Mouse (Mus musculus) hindbrain, embryonic 12.5 days (tissue): Measurements from ENCODE around the gene Ryr3. TPM values are rescaled to one million over a fixed set of nuclear protein-coding genes. Genes with fewer than 3 reads are reported as not detected.

Experiments
- ATAC-seq: fragments of 200-750 bp; cut with Nextera tagmentation; 2 replicates; pipeline ENCODE4 v1.8.0; 2017; ENCODE audit warnings: moderate TSS enrichment; ENCODE audit not compliant: low FRiP score
- H3K27ac ChIP-seq: fragments of 300-500 bp; sonication (generic); 2 replicates; pipeline ENCODE4 v1.5.1; 2016; ENCODE audit warnings: mild to moderate bottlenecking
- H3K27me3 ChIP-seq: fragments of 300-500 bp; sonication (generic); 2 replicates; pipeline ENCODE4 v1.6.1; 2016; ENCODE audit warnings: mild to moderate bottlenecking
- H3K36me3 ChIP-seq: fragments of 300-500 bp; sonication (generic); 2 replicates; pipeline ENCODE4 v1.6.1; 2016; ENCODE audit warnings: mild to moderate bottlenecking
- H3K4me1 ChIP-seq: fragments of 300-500 bp; sonication (generic); 2 replicates; pipeline ENCODE4 v1.6.1; 2016
- H3K4me2 ChIP-seq: fragments of 300-500 bp; sonication (generic); replicated peaks from 2 replicates; pipeline ENCODE4 v1.6.1; 2016; ENCODE audit warnings: mild to moderate bottlenecking
- H3K4me3 ChIP-seq: fragments of 300-500 bp; sonication (generic); 2 replicates; pipeline ENCODE4 v1.5.1; 2016; ENCODE audit warnings: mild to moderate bottlenecking
- H3K9ac ChIP-seq: fragments of 300-500 bp; sonication (generic); 2 replicates; pipeline ENCODE4 v1.6.1; 2016; ENCODE audit warnings: mild to moderate bottlenecking, moderate library complexity
- H3K9me3 ChIP-seq: fragments of 300-500 bp; sonication (generic); replicated peaks from 2 replicates; pipeline ENCODE4 v1.6.1; 2016; ENCODE audit warnings: mild to moderate bottlenecking
- WGBS: fragments of 180-500 bp; shearing (Covaris S2); methylation state at CpG from one replicate; pipeline ENCODE4 v1.1.7; 2016; 5-methylcytosine and 5-hydroxymethylcytosine counted together
- polyA plus RNA-seq: library from polyadenylated mRNA; unstranded; fragments of >200 nt; fragmentation: Nextera tagmentation; extraction: Ambion mirVana; gene quantifications from 2 replicates; pipeline ENCODE4 v1.2.1, GENCODE M21; 2016

The Ryr3 gene
- polyA plus RNA-seq, 1 experiment from 2014 or later, result 1.1 TPM

- no peaks in the 10 kb centered on the region for H3K27me3 ChIP-seq
- H3K4me2 ChIP-seq, result no peak overlapping the region
- no peaks in the 10 kb centered on the region for H3K9me3 ChIP-seq
- no peak overlapping the region for H3K4me3 ChIP-seq
- H3K36me3 ChIP-seq, result no peaks in the 10 kb centered on the region
- WGBS, result 93% methylated on average over 3 of the region's 3 CpGs
- H3K4me1 ChIP-seq, result no peaks in the 10 kb centered on the region
- no peak overlapping the region for H3K9ac ChIP-seq
- no peak for ATAC-seq
- H3K27ac ChIP-seq, result no peak overlapping the region
These were observed 400.9 kb downstream of the Ryr3 start for GRCm38 (mm10) chr2:112815960-112816359.

- H3K4me3 ChIP-seq, result no peak overlapping the region
- H3K4me1 ChIP-seq, result no peaks in the 10 kb centered on the region
- no peaks in the 10 kb centered on the region for H3K36me3 ChIP-seq
- peak; percentile 46; the same call in 1 of the 2 replicates for ATAC-seq
- H3K9ac ChIP-seq, result no peak overlapping the region
- H3K27me3 ChIP-seq, result no peaks in the 10 kb centered on the region
- H3K4me2 ChIP-seq, result no peak overlapping the region
- H3K9me3 ChIP-seq, result no peaks in the 10 kb centered on the region
- WGBS, result 67% methylated on average over 5 of the region's 5 CpGs
- no peak overlapping the region for H3K27ac ChIP-seq
These were observed 404.1 kb downstream of the Ryr3 start for GRCm38 (mm10) chr2:112812637-112813402.

- no peaks in the 10 kb centered on the region for H3K9me3 ChIP-seq
- no peaks in the 10 kb centered on the region for H3K36me3 ChIP-seq
- WGBS, result 65% methylated on average over 2 of the region's 2 CpGs
- no peak overlapping the region for H3K27ac ChIP-seq
- H3K27me3 ChIP-seq, result no peaks in the 10 kb centered on the region
- no peak overlapping the region for H3K9ac ChIP-seq
- no peak overlapping the region for H3K4me3 ChIP-seq
- no peak for ATAC-seq
- no peak overlapping the region for H3K4me2 ChIP-seq
- H3K4me1 ChIP-seq, result no peaks in the 10 kb centered on the region
These were observed 410.9 kb downstream of the Ryr3 start for GRCm38 (mm10) chr2:112806015-112806414.

- H3K27ac ChIP-seq, result no peak overlapping the region
- H3K36me3 ChIP-seq, result no peaks in the 10 kb centered on the region
- no peaks in the 10 kb centered on the region for H3K27me3 ChIP-seq
- H3K9ac ChIP-seq, result no peak overlapping the region
- 18% methylated on average over 8 of the region's 8 CpGs for WGBS
- no peak overlapping the region for H3K4me3 ChIP-seq
- no peaks in the 10 kb centered on the region for H3K9me3 ChIP-seq
- peak; percentile 84 for ATAC-seq
- H3K4me2 ChIP-seq, result no peak overlapping the region
- H3K4me1 ChIP-seq, result no peaks in the 10 kb centered on the region
These were observed 416.9 kb downstream of the Ryr3 start for GRCm38 (mm10) chr2:112799995-112800353.

- no peak overlapping the region for H3K4me3 ChIP-seq
- no peaks in the 10 kb centered on the region for H3K36me3 ChIP-seq
- H3K9ac ChIP-seq, result no peak overlapping the region
- ATAC-seq, result no peak; the same call in 1 of the 2 replicates
- H3K4me1 ChIP-seq, result no peaks in the 10 kb centered on the region
- H3K27ac ChIP-seq, result no peak overlapping the region
- 84% methylated on average over 7 of the region's 7 CpGs for WGBS
- H3K4me2 ChIP-seq, result no peak overlapping the region
- no peaks in the 10 kb centered on the region for H3K9me3 ChIP-seq
- H3K27me3 ChIP-seq, result no peaks in the 10 kb centered on the region
These were observed 417.4 kb downstream of the Ryr3 start for GRCm38 (mm10) chr2:112799351-112799994.

GRCm38 (mm10) chr2:112781631-112782030, 435.3 kb downstream of the Ryr3 start:
- Histone ChIP-seq H3K4me2 (no peak overlapping the region), H3K9ac (no peak overlapping the region), H3K4me1 (no peaks in the 10 kb centered on the region), H3K27ac (no peak overlapping the region), H3K36me3 (no peaks in the 10 kb centered on the region), H3K4me3 (no peak overlapping the region), H3K27me3 (no peaks in the 10 kb centered on the region), H3K9me3 (no peaks in the 10 kb centered on the region)
- 67% methylated on average over 2 of the region's 2 CpGs for WGBS
- no peak for ATAC-seq

GRCm38 (mm10) chr2:112774762-112775161, 442.1 kb downstream of the Ryr3 start:
- no peaks in the 10 kb centered on the region for H3K36me3 ChIP-seq
- WGBS, result 29% methylated on average over 6 of the region's 6 CpGs
- no peak overlapping the region for H3K4me3 ChIP-seq
- H3K27ac ChIP-seq, result no peak overlapping the region
- no peaks in the 10 kb centered on the region for H3K27me3 ChIP-seq
- no peaks in the 10 kb centered on the region for H3K9me3 ChIP-seq
- H3K9ac ChIP-seq, result no peak overlapping the region
- H3K4me1 ChIP-seq, result no peaks in the 10 kb centered on the region
- ATAC-seq, result no peak
- H3K4me2 ChIP-seq, result no peak overlapping the region

- WGBS, result 75% methylated on average over 5 of the region's 5 CpGs
- ATAC-seq, result no peak
- no peak overlapping the region for H3K9ac ChIP-seq
These were observed 449.2 kb downstream of the Ryr3 start for GRCm38 (mm10) chr2:112767665-112768064.

GRCm38 (mm10) chr2:112765046-112765445, 451.9 kb downstream of the Ryr3 start:
- H3K4me2 ChIP-seq, result no peak overlapping the region
- ATAC-seq, result no peak
- H3K9me3 ChIP-seq, result no peaks in the 10 kb centered on the region
- H3K4me1 ChIP-seq, result 0 out of 2 replicates have a peak, but pooled peaks cover 2% of the 10 kb centered on the region
- no peaks in the 10 kb centered on the region for H3K27me3 ChIP-seq
- H3K4me3 ChIP-seq, result no peak overlapping the region
- no peaks in the 10 kb centered on the region for H3K36me3 ChIP-seq
- H3K9ac ChIP-seq, result no peak overlapping the region
- H3K27ac ChIP-seq, result no peak overlapping the region
- 69% methylated on average over 5 of the region's 5 CpGs for WGBS

More at GRCm38 (mm10) chr2:112767665-112768064, 449.2 kb downstream of the Ryr3 start:
- no peaks in the 10 kb centered on the region for H3K4me1 ChIP-seq
- no peak overlapping the region for H3K4me3 ChIP-seq
- no peaks in the 10 kb centered on the region for H3K27me3 ChIP-seq
- H3K27ac ChIP-seq, result no peak overlapping the region
- H3K36me3 ChIP-seq, result no peaks in the 10 kb centered on the region
- no peaks in the 10 kb centered on the region for H3K9me3 ChIP-seq
- H3K4me2 ChIP-seq, result no peak overlapping the region

- Histone ChIP-seq H3K27ac (no peak overlapping the region), H3K9ac (no peak overlapping the region), H3K36me3 (no peaks in the 10 kb centered on the region), H3K9me3 (no peaks in the 10 kb centered on the region), H3K27me3 (no peaks in the 10 kb centered on the region), H3K4me2 (no peak overlapping the region), H3K4me3 (no peak overlapping the region), H3K4me1 (0 out of 2 replicates have a peak, but pooled peaks cover 2% of the 10 kb centered on the region)
- WGBS, result 78% methylated on average over 5 of the region's 5 CpGs
- ATAC-seq, result no peak
These were observed 452.6 kb downstream of the Ryr3 start for GRCm38 (mm10) chr2:112764274-112764673.

GRCm38 (mm10) chr2:112762006-112762405, 454.9 kb downstream of the Ryr3 start:
- ATAC-seq, result no peak
- Histone ChIP-seq H3K36me3 (no peaks in the 10 kb centered on the region), H3K4me1 (0 out of 2 replicates have a peak, but pooled peaks cover 2% of the 10 kb centered on the region), H3K27ac (no peak overlapping the region), H3K4me2 (no peak overlapping the region), H3K27me3 (no peaks in the 10 kb centered on the region), H3K9ac (no peak overlapping the region), H3K4me3 (no peak overlapping the region), H3K9me3 (no peaks in the 10 kb centered on the region)
- 67% methylated on average over 2 of the region's 2 CpGs for WGBS

- no peak overlapping the region for H3K9ac ChIP-seq
- no peak overlapping the region for H3K4me2 ChIP-seq
- H3K9me3 ChIP-seq, result no peaks in the 10 kb centered on the region
- peak; percentile 46; the same call in 1 of the 2 replicates for ATAC-seq
- H3K36me3 ChIP-seq, result no peaks in the 10 kb centered on the region
- no peak overlapping the region for H3K4me3 ChIP-seq
- H3K27ac ChIP-seq, result peak overlapping the region; percentile 23; the same call in 1 of the 2 replicates
- 0 out of 2 replicates have a peak, but pooled peaks cover 2% of the 10 kb centered on the region for H3K4me1 ChIP-seq
- H3K27me3 ChIP-seq, result no peaks in the 10 kb centered on the region
- WGBS, result 69% methylated on average over 6 of the region's 6 CpGs
These were observed 455.5 kb downstream of the Ryr3 start for GRCm38 (mm10) chr2:112761196-112761913.
